Mouse (Mus musculus) ZHBTc4 (cell line): ENCODE results near the gene Ceacam19.
"Not testable (repeated sequence)": the region's sequence is repeated elsewhere in the genome, so short reads cannot be mapped to it uniquely, and the experiment has no call there.

Experiments used
- DNase-seq: peaks from one replicate; pipeline ENCODE4 v3.0.0-alpha.2; 2011; ENCODE audit warnings: low read depth, low spot score

Gene Ceacam19

DNA sequence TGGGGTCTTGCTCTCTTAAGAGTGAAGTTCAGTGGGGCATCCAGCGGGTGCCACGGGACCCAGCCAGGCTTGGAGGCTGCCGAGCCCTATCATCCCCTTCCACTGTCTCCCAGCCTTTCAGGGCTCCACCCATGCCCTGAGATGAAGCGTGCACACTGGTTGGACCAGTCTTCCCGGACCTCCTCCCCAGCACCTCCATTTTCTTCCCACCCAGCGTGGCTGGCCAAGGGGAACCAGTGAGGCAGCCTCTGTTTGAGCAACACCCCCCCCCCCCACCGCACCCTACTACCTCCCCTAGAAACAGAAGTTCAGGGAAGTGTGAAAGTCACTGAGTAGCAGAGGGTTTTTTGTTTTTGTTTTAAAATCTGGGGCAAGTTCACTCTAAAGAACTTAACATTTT lies at the start of gene Ceacam19:
TSS of gene Ceacam19 (minus strand) at position 117 of the 400 bp plus-strand sequence.
- DNase-seq: peak; percentile 58

GRCm38 (mm10) chr7:19937229-19937821 lies 49.6 kb upstream of the Ceacam19 start:
- peak; percentile 84 for DNase-seq

- peak; percentile 49 for DNase-seq
Measured at GRCm38 (mm10) chr7:19935961-19936360, 48.2 kb upstream of the Ceacam19 start.

GRCm38 (mm10) chr7:19935171-19935751 lies 47.5 kb upstream of the Ceacam19 start:
- peak; percentile 45 for DNase-seq

DNA sequence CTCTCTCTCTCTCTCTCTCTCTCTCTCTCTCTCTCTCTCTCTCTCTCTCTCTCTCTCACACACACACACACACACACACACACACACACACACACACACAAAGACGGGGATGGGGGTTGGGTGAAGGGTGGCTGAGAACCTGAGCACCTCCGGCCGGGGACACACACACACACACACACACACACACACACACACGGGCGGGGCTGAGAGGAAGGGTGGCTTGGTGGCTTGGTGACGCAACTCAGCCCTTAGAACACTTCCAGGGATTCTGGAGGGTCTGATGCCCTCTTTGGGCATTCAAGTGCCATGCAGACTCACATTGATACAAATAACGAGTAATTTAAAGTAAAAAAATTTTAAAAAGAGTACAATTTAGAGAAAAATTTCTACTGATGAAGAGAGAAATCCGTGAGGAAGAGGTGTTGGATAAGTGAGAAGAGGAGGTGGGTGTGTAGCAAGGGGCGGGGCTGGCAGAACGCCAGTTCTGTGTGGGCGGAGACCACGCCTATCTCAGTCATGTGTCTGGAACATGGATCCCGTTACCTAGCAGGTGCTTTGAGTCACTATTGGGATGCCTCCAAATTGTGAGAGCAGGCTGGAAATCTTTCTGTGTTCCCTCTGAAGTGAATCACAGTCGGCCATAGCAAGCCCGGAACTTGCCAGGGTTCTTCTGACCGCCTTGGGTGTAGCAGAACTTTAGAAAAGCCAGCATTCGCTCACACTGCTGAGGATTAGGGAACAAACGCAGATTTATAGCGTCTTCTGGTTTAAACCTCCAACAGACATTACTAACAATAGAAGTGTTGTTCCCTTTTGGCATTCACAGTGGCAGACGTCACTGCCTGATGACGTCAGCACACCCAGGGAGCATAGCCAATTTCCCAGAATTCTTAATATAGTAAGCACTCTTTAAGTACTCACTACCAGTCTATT lies 45.4 kb upstream of the Ceacam19 start:
- DNase-seq: peak; percentile 90

GRCm38 (mm10) chr7:19932133-19932876 lies 44.5 kb upstream of the Ceacam19 start:
- peak; percentile 56 for DNase-seq

DNA sequence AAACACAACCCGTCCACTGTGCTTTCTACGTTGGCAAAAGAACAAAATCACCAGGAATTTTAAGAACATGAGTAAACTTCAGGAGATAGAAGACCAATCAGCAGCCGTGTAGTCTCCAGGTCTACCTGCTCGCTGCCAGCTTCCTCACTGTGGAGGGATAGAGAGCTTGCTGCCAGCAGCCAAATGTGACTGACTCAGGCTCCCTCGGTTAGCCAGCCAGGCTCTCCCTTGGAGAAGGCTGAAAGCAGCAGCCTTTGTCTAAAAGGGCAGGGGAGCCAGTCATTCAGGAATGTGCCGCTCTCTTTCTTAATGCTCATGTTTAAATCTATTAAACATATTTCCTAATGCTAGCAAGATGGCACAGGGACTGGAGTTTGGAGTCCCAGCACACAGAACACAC lies 42.7 kb upstream of the Ceacam19 start:
- DNase-seq: not testable (repeated sequence)

GRCm38 (mm10) chr7:19928486-19928885 lies 40.7 kb upstream of the Ceacam19 start:
- peak; percentile 89 for DNase-seq

DNA sequence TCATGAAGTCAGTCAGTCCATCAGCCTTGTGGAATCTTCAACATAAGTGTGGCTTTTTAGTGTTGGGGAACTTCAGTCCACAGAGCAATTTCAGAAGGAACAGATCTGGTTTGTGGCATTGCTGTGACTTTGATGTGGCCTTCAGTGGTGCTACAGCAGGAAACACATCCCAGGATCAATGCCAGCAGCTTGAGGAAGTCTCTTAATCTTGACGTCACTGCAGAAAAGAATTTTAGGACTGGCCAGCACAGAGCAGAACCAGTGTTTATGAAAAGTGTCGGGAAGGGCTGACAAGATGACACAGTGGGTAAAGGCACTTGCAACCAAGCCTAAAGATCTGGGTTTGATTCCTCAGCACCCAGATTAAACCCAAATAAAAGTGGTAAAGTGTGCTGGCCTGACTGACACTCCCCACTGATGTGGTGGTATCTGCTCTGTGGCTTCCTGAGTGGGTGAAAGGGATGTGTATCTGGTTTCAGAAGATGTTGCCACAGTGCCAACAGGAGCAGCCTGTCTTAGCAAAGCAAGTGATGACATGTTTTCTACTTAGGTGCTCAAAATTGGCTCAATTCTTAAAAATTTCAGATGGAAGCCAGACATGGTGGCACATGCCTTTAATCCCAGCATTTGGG lies 39.2 kb upstream of the Ceacam19 start:
- no peak for DNase-seq

DNA sequence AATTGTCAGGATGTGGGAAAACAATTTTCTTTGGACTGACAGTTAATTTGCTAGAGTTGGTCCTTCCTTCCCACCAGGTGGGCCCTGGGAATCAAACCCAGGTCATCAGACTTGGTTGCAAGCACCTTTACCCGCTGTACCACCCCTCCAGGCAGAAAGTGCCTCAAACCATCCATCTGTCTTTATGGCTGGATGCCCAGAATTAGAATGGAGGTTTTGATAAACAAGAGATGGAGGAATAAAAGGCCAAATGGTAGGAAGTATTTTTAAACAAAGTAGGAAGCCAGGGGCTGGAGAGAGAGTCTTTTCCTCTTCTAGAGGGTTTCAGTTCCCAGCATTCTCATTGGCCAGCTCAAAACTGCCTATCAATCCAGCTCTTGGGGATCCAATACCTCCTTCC lies 37.6 kb upstream of the Ceacam19 start:
- DNase-seq: no peak

GRCm38 (mm10) chr7:19923797-19924196 lies 36.0 kb upstream of the Ceacam19 start:
- peak; percentile 80 for DNase-seq

GRCm38 (mm10) chr7:19923354-19923753 lies 35.6 kb upstream of the Ceacam19 start:
- DNase-seq: no peak

DNA sequence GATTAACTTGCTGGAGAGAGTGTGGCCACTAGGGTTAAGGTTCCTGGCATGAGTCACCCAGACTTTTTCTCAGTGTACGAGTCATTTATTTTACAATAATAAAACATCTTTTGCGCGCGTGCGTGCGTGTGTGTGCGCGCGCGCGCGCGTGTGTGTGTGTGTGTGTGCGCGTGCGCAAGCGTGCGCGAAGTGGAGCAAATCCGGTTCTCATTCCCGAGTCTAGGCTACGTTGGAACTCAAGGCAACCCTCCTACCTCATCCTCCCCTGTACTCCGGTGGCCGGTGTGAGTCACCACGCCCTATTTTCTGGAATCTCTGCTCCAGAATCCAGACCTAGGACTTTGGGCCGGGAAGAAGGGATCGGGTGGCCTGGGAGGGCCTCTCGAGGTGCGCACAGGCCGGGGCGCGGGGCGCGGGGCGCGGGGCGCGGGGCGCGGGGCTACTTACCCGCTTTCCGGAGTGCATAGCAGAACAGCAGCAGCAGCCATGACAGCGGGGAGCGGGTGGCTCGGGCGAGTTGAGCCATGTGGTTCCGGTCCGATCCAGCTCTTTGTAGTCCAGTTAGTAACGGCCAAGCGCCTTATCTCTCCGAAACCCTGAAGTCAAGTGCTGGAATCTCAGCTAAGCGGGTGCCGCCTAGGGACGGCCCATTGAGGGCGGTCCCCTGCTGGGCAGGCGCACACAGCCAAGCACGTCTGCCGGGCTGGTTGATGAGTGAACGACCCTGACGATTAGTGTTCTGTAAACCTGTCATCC lies 32.9 kb upstream of the Ceacam19 start, which contains the start of gene Pvr:
TSS of gene Pvr (minus strand) at position 655 of the 756 bp plus-strand sequence.
- DNase-seq: peak; percentile 94

DNA sequence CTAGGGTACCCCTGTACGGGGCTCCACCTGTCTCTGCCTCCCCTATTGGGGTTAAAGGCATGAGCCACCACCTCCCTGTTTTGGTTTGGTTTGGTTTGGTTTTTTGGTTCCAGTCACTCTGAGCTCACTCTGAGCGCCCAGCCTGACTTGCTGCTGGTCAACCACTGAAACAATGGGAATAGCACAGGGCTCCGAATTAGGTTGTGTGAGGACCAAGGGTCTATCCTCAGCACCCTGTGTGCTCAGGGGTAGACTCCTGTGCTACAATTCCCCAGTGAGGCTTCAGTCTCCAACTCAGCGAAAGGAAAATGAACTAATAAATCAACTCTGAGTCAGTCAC lies 32.4 kb upstream of the Ceacam19 start:
- no peak for DNase-seq

DNA sequence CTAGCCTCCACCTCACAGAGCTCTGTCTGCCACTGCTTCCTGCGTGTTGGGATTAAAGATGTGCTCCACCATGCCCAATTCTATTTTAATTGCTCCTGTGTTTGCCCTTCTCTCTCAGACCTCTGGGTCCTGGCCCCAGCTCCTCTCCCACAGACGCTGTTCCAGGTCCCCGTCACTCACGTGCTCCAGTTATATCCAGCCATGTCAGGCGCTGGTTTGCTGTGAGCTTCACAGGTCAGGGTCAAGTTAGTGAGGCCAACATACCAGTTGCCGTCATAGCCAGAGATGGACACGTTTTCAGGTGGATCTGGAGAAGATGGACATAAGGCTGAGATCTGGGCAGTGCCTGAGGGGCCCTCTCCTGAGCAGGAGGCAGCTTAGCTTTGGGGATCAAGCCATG lies 26.8 kb upstream of the Ceacam19 start:
- DNase-seq: no peak

DNA sequence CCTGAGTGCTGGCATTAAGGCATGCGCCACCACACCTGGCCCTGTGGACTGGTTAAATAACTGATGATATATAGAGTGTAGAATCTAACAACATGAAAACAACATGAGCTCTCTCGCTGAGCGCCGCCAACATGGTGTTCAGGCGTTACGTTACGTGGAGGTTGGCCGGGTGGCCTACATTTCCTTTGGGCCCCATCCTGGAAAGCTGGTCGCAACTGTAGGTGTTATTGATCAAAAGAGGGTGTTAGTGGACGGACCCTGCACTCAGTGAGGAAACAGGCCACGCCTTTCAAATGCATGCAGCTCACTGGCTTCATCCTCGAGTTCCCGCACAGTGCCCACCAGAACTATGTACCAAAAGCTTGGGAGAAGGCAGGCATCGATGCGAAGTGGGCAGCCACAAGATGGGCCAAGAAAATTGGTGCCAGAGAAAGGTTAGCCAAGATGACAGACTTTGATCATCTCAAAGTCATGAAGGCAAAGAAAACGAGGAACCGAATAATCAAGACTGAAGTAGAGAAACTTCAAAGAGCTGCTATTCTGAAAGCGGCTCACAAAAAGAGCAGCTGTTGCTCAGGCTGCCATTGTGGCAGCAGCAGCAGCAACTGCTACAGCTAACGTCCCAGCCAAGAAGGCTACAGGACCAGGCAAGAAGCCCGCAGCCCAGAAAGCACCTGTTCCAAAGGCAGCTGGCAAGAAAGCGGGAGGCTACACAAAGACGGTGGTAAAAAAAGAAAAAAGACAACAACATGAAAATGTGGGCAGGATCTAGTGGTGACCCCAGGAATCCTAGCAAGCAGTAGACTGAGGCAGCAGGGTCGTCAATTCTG lies 24.1 kb upstream of the Ceacam19 start:
- no peak for DNase-seq

GRCm38 (mm10) chr7:19911292-19911658 lies 23.5 kb upstream of the Ceacam19 start:
- DNase-seq: no peak

DNA sequence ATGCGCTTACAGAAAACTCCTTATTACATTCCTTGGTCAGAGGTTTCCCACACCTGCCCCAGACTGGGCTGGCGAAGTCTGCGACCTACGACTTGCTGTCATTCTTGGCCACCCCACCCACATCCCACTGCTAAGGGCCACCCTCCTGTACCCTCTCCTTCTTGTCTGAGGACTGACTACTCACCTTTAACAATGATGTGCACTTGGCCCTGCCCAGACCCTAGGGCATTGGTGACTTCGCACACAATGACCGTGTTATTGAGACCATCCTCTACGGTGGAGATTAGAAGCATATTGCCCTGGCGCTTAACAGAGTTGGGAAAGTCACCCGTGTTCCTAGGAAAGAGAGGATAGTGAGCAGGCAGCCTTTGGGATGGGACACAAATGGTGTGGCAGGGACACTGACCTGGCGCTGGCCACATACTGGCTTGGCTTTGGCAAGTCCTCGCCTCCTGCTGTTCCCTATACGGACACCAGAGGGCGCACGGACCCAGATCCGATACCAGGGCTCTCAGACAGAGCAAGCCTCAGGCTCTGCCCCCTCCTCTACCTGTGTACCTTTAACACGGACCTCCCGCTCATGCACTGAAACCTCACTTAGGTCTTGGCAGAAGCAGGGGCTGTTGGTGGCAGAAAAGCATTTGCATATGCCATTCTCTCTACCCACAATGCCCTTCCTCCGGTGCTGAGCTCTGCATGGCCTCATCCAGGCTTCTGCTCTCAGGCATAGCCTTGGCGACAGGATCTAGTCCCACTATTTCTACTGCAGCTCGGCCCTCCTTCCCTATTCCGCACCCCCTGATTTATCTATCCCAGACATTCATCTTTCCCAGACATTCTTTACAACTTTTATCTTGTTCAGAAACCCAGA lies 22.9 kb upstream of the Ceacam19 start:
- DNase-seq: peak; percentile 83

DNA sequence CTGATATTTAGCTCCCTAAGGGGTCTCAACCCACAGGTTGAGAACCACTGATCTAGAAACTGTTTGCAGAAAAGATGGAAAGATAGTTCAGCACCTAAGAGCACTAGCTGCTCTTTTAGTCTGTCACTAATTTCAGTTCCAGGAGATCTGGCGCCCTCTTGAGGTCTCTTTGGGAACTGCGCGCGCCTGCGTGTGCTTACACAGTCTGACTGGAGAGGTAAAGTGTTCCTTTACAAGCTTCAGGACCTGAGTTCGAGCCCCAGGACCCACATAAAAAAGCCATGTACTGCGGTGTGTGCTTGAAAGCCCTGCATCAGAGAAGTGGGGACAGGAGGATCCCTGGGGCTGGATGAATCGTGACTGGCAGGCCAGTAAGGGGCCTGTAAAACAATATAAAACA lies 2.1 kb upstream of the Ceacam19 start:
- peak; percentile 61 for DNase-seq
